Mouse (Mus musculus): ENCODE measurements at regions not wholly inside any gene's neighbourhood (a gene's known extent, or its start where the extent isn't known, plus 50 kb on each side); places are given as distances from the start of the nearest gene placed in this dataset.

- DNase-seq (ENCODE audit: low read depth, low spot score): no peak
These were observed 63.6 kb upstream of the Cd93 start for GRCm38 (mm10) chr2:148506966-148507365.

- DNase-seq (ENCODE audit: low read depth, low spot score): no peak
These were observed 62.3 kb upstream of the Cd93 start for GRCm38 (mm10) chr2:148505651-148506050.

- no peak for DNase-seq (ENCODE audit: low read depth, low spot score)
These were observed 59.9 kb upstream of the Cd93 start for GRCm38 (mm10) chr2:148503143-148503854.

GRCm38 (mm10) chr2:148502321-148502720 is 59.0 kb upstream of the Cd93 start:
- DNase-seq (ENCODE audit: low read depth, low spot score): no peak

GRCm38 (mm10) chr2:148500235-148500936 is 57.0 kb upstream of the Cd93 start:
- DNase-seq (ENCODE audit: low read depth, low spot score): no peak

GRCm38 (mm10) chr2:148497452-148498302 is 54.3 kb upstream of the Cd93 start:
- no peak for DNase-seq (ENCODE audit: low read depth, low spot score)

GRCm38 (mm10) chr2:148496151-148497040 is 53.0 kb upstream of the Cd93 start:
- DNase-seq (ENCODE audit: low read depth, low spot score): no peak

- DNase-seq (ENCODE audit: low read depth, low spot score): no peak
These were observed 52.1 kb upstream of the Cd93 start for GRCm38 (mm10) chr2:148495485-148495884.

GRCm38 (mm10) chr2:148493281-148493680 is 49.9 kb upstream of the Cd93 start:
- DNase-seq (ENCODE audit: low read depth, low spot score): no peak
